Mouse (Mus musculus): ENCODE results near the gene Coro1b. TPM values are rescaled to one million over a fixed set of nuclear protein-coding genes. Genes with fewer than 3 reads are reported as not detected.
A peak's percentile ranks its signal among the peaks of the same experiment; 100 is the strongest.

The Coro1b gene
- total and polyA plus RNA-seq, 2 experiments from 2014 or later = 97.2 to 120 TPM

- Histone ChIP-seq H3K27ac (ENCODE audit: low read depth) (no peak overlapping the region), H3K4me1 (ENCODE audit: control insufficient read depth, insufficient read depth) (peaks cover 5% of the 10 kb centered on the region; the same call in 1 of the 2 replicates), H3K4me3 (ENCODE audit: low read depth, low read length) (peak overlapping the region; percentile 24; the same call in 1 of the 2 replicates), H3K27me3 (ENCODE audit: control insufficient read depth, insufficient read depth, low read length) (no peaks in the 10 kb centered on the region), H3K4me2 (ENCODE audit: low read depth, low read length) (peak overlapping the region; percentile 14; the same call in 1 of the 2 replicates), H3K9ac (replicated peaks; ENCODE audit: low read depth, low read length) (no peak overlapping the region), H3K9me3 (replicated peaks; ENCODE audit: control insufficient read depth, low read length) (no peaks in the 10 kb centered on the region), H3K36me3 (replicated peaks; ENCODE audit: control insufficient read depth, insufficient read depth, low read length) (peaks cover 74% of the 10 kb centered on the region)
- 65% methylated on average over 19 of the region's 20 CpGs for WGBS
- no peak for DNase-seq (ENCODE audit: low spot score)
- TF ChIP-seq EP300 (IDR thresholded peaks at IDR 0.05; ENCODE audit: low read depth) (no peak), CTCF (IDR thresholded peaks at IDR 0.05; ENCODE audit: low read depth) (no peak)
- no peak for ATAC-seq (ENCODE audit: insufficient read depth, low read depth)
These were observed 7.7 kb downstream of the Coro1b start for GRCm38 (mm10) chr19:4156073-4156579.

DNA sequence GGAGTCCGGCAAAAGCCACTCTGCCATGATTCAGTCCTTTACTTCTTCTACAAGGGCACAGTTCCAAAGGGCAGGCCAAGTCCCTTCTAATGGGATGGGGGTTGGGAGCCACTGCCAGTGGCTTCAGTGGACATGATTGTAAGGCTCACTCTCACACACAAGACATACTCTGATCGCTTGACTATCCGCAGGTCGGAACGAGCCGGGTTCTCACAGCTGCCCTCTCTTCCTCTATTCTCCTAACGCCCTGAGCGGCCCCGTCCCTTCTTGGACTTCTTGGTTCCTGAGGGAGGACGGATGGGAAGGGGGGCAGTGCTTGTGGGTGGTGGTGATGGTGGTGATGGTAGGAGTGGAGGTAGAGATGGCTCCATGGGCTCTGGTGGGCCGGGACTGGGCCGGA, 8.4 kb downstream of the Coro1b start:
- WGBS = 83% methylated on average over 12 of the region's 12 CpGs
- H3K36me3 ChIP-seq (replicated peaks; ENCODE audit: control insufficient read depth, insufficient read depth, low read length) = peaks cover 76% of the 10 kb centered on the region
- no peak overlapping the region for H3K9ac ChIP-seq (replicated peaks; ENCODE audit: low read depth, low read length)

GRCm38 (mm10) chr19:4159049-4159448, 10.6 kb downstream of the Coro1b start:
- DNase-seq (ENCODE audit: low spot score) = no peak
- TF ChIP-seq CTCF (IDR thresholded peaks at IDR 0.05; ENCODE audit: low read depth) (no peak), EP300 (IDR thresholded peaks at IDR 0.05; ENCODE audit: low read depth) (no peak)
- Histone ChIP-seq H3K27me3 (ENCODE audit: control insufficient read depth, insufficient read depth, low read length) (no peaks in the 10 kb centered on the region), H3K9ac (replicated peaks; ENCODE audit: low read depth, low read length) (no peak overlapping the region), H3K4me1 (ENCODE audit: control insufficient read depth, insufficient read depth) (peaks cover 4% of the 10 kb centered on the region), H3K27ac (ENCODE audit: low read depth) (no peak overlapping the region), H3K9me3 (replicated peaks; ENCODE audit: control insufficient read depth, low read length) (no peaks in the 10 kb centered on the region), H3K4me3 (ENCODE audit: low read depth, low read length) (no peak overlapping the region), H3K4me2 (ENCODE audit: low read depth, low read length) (no peak overlapping the region), H3K36me3 (replicated peaks; ENCODE audit: control insufficient read depth, insufficient read depth, low read length) (peaks cover 56% of the 10 kb centered on the region)
- WGBS = 94% methylated on average over 8 of the region's 8 CpGs
- no peak for ATAC-seq (ENCODE audit: insufficient read depth, low read depth)

More for the DNA sequence above, 8.4 kb downstream of the Coro1b start:
- Histone ChIP-seq H3K9me3 (replicated peaks; ENCODE audit: control insufficient read depth, low read length) (no peaks in the 10 kb centered on the region), H3K4me1 (ENCODE audit: control insufficient read depth, insufficient read depth) (peaks cover 5% of the 10 kb centered on the region; the same call in 1 of the 2 replicates), H3K27me3 (ENCODE audit: control insufficient read depth, insufficient read depth, low read length) (no peaks in the 10 kb centered on the region), H3K4me2 (ENCODE audit: low read depth, low read length) (no peak overlapping the region), H3K4me3 (ENCODE audit: low read depth, low read length) (no peak overlapping the region), H3K27ac (ENCODE audit: low read depth) (no peak overlapping the region)
- DNase-seq (ENCODE audit: low spot score) (no peak), ATAC-seq (ENCODE audit: insufficient read depth, low read depth) (no peak)
- TF ChIP-seq EP300 (IDR thresholded peaks at IDR 0.05; ENCODE audit: low read depth) (no peak), CTCF (IDR thresholded peaks at IDR 0.05; ENCODE audit: low read depth) (no peak)

- Histone ChIP-seq H3K4me1 (ENCODE audit: control insufficient read depth, insufficient read depth) (peaks cover 7% of the 10 kb centered on the region), H3K36me3 (replicated peaks; ENCODE audit: control insufficient read depth, insufficient read depth, low read length) (peaks cover 44% of the 10 kb centered on the region), H3K4me2 (ENCODE audit: low read depth, low read length) (peak within 1 kb of the TSS; percentile 81), H3K9me3 (replicated peaks; ENCODE audit: control insufficient read depth, low read length) (no peaks in the 10 kb centered on the region), H3K27me3 (ENCODE audit: control insufficient read depth, insufficient read depth, low read length) (no peaks in the 10 kb centered on the region), H3K9ac (replicated peaks; ENCODE audit: low read depth, low read length) (peak within 1 kb of the TSS; percentile 81), H3K27ac (ENCODE audit: low read depth) (peak within 1 kb of the TSS; percentile 46), H3K4me3 (ENCODE audit: low read depth, low read length) (peak within 1 kb of the TSS; percentile 80)
- ATAC-seq (ENCODE audit: insufficient read depth, low read depth) (peak; percentile 79), DNase-seq (ENCODE audit: low spot score) (peak; percentile 97)
- 6% methylated on average over 42 of the region's 42 CpGs for WGBS
- TF ChIP-seq EP300 (IDR thresholded peaks at IDR 0.05; ENCODE audit: low read depth) (peak; percentile 64; the same call in 1 of the 2 replicates), CTCF (IDR thresholded peaks at IDR 0.05; ENCODE audit: low read depth) (no peak; the same call in 1 of the 2 replicates)
These were observed 14.5 kb downstream of the Coro1b start, which contains the start of gene Rps6kb2 for GRCm38 (mm10) chr19:4162646-4163542. TSS of gene Rps6kb2 (minus strand) at chr19:4163354.

DNA sequence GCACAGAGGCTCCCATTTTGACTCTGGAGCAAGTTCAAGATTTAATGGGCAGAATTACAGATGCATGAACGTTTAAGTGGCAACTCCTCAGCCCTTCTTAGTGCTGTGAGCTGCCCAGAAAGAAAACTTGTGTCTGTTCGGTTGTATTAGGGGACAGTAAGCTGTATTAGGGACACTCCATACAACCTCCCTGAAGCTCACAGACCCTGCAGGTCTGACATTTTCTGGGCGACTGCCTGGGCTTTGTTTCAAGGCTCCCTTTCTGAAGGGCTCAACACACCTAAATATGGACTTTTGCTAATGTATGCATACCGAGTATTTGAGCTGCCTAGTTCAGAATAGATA, 15.1 kb downstream of the Coro1b start:
- DNase-seq (ENCODE audit: low spot score) = no peak

More for the DNA sequence above, 15.1 kb downstream of the Coro1b start:
- Histone ChIP-seq H3K36me3 (replicated peaks; ENCODE audit: control insufficient read depth, insufficient read depth, low read length) (peaks cover 38% of the 10 kb centered on the region), H3K9me3 (replicated peaks; ENCODE audit: control insufficient read depth, low read length) (no peaks in the 10 kb centered on the region), H3K27ac (ENCODE audit: low read depth) (peak overlapping the region; percentile 44; the same call in 1 of the 2 replicates), H3K9ac (replicated peaks; ENCODE audit: low read depth, low read length) (peak overlapping the region; percentile 81; the same call in 1 of the 2 replicates), H3K4me3 (ENCODE audit: low read depth, low read length) (peak overlapping the region; percentile 80), H3K4me2 (ENCODE audit: low read depth, low read length) (peak overlapping the region; percentile 81), H3K4me1 (ENCODE audit: control insufficient read depth, insufficient read depth) (peaks cover 7% of the 10 kb centered on the region), H3K27me3 (ENCODE audit: control insufficient read depth, insufficient read depth, low read length) (no peaks in the 10 kb centered on the region)
- WGBS = 35% methylated on average over 4 of the region's 4 CpGs
- ATAC-seq (ENCODE audit: insufficient read depth, low read depth) = no peak
- TF ChIP-seq CTCF (IDR thresholded peaks at IDR 0.05; ENCODE audit: low read depth) (no peak), EP300 (IDR thresholded peaks at IDR 0.05; ENCODE audit: low read depth) (peak; percentile 13; the same call in 1 of the 2 replicates)
